28 mouse cellular contexts compared by ENCODE assay signal in genomic region chr11:97953939-97954275, GRCm38 (mm10). TPM values are rescaled to one million over a fixed set of nuclear protein-coding genes. Genes with fewer than 3 reads are reported as not detected.
DNase-seq lines count a peak whose midpoint lies in the region; ATAC-seq and TF ChIP-seq lines count a peak whose summit lies in the region.
"Had no signal": no experiment of that assay in that cellular context is flagged by ENCODE, and none has a peak within 500 bp of the region (broad histone marks: within the 10 kb centered on the region; RNA-seq: fewer than 3 reads in every experiment).

No protein-coding gene starts in this region.

- H3K27ac ChIP-seq in hindbrain, embryonic 10.5 days = 0 out of 2 replicates have a peak overlapping the region, but pooled peaks have one; percentile 8
- H3K27ac ChIP-seq in hindbrain, embryonic 13.5 days = no peak overlapping the region
- H3K27ac ChIP-seq in testis, adult 2 months (ENCODE audit: control insufficient read depth, insufficient read depth, low read depth, low read length) = no peak overlapping the region
- H3K27ac ChIP-seq in MEL (ENCODE audit: control insufficient read depth, low read depth, low read length) = peak overlapping the region; percentile 96
- H3K27ac ChIP-seq: embryonic facial prominence, embryonic 13.5 days; embryonic facial prominence, embryonic 15.5 days; forebrain, embryonic 12.5 days; forebrain, embryonic 15.5 days had no signal

- no peak for TF ChIP-seq POLR2A in testis, adult 2 months (IDR thresholded peaks at IDR 0.05; ENCODE audit: control insufficient read depth, low read depth, low read length)
- TF ChIP-seq POLR2A in MEL (IDR thresholded peaks at IDR 0.05; ENCODE audit: control insufficient read depth in 1 of 2, insufficient read depth in 1 of 2, low read depth in 1 of 2, low read length in 2 of 2, poor library complexity in 1 of 2) = 0 out of 4 replicates have a peak, but pooled peaks of 1 of the 2 experiments have one; percentile 1

- H3K4me1 ChIP-seq in hindbrain, embryonic 10.5 days (replicated peaks) = peaks cover 59% of the 10 kb centered on the region
- H3K4me1 ChIP-seq in hindbrain, embryonic 13.5 days (replicated peaks) = peaks cover 42% of the 10 kb centered on the region
- peaks cover 3% of the 10 kb centered on the region for H3K4me1 ChIP-seq in testis, adult 2 months (ENCODE audit: control insufficient read depth, insufficient read depth, low read length)
- H3K4me1 ChIP-seq in MEL (ENCODE audit: control insufficient read depth in 1 of 2, insufficient read depth in 2 of 2, low read length in 2 of 2) = peaks cover 26 to 65% of the 10 kb centered on the region in 2 experiments

- no peak overlapping the region for H3K4me2 ChIP-seq in hindbrain, embryonic 13.5 days
- H3K4me2 ChIP-seq: embryonic facial prominence, embryonic 13.5 days; embryonic facial prominence, embryonic 15.5 days; forebrain, embryonic 12.5 days; forebrain, embryonic 15.5 days had no signal

- no peak for DNase-seq in hindbrain, embryonic 10.5 days (ENCODE audit: low spot score)
- DNase-seq in testis, postnatal 14 days (ENCODE audit: low spot score) = no peak
- DNase-seq in MEL (ENCODE audit: low read depth, low spot score) = peak; percentile 76
- DNase-seq in induced T-regulatory cell, adult 2 months (ENCODE audit: low read depth) = peak; percentile 59
- DNase-seq in adrenal gland, adult 2 months = no peak
- DNase-seq: adrenal gland, postnatal 10 days; adrenal gland, postnatal 25 days; cerebellum, adult 11 months; cerebellum, adult 18-20 months; cerebellum, adult 8-10 months; cerebellum, adult 9-11 months; cerebellum, postnatal 14 days; cerebellum, postnatal 36 days; embryo, embryonic 11 days; forebrain, postnatal 0 days had no signal

- no peak overlapping the region for H3K4me3 ChIP-seq in hindbrain, embryonic 10.5 days
- H3K4me3 ChIP-seq in hindbrain, embryonic 13.5 days = no peak overlapping the region
- 0 out of 2 replicates have a peak overlapping the region, but pooled peaks have one; percentile 2 for H3K4me3 ChIP-seq in testis, adult 2 months (ENCODE audit: control insufficient read depth, low read depth, low read length)
- peak overlapping the region; percentile 62 to 73 for H3K4me3 ChIP-seq in MEL (ENCODE audit: control insufficient read depth in 1 of 2, insufficient read depth in 1 of 2, low read depth in 2 of 2, low read length in 2 of 2)
- H3K4me3 ChIP-seq: embryonic facial prominence, embryonic 13.5 days; embryonic facial prominence, embryonic 15.5 days; erythroblast, embryonic 14.5 days; forebrain, embryonic 10.5 days; forebrain, embryonic 12.5 days; forebrain, embryonic 15.5 days had no signal

- no peak for TF ChIP-seq RAD21 in MEL (IDR thresholded peaks at IDR 0.05; ENCODE audit: low read depth, low read length)

- peaks cover 27% of the 10 kb centered on the region for H3K79me2 ChIP-seq in MEL (ENCODE audit: control insufficient read depth, insufficient read depth, low read length, poor library complexity)

- H3K9ac ChIP-seq in hindbrain, embryonic 13.5 days = no peak overlapping the region
- peak overlapping the region; percentile 82 for H3K9ac ChIP-seq in MEL (ENCODE audit: control insufficient read depth, low read depth, low read length, poor library complexity, severe bottlenecking)
- H3K9ac ChIP-seq: embryonic facial prominence, embryonic 13.5 days; embryonic facial prominence, embryonic 15.5 days; forebrain, embryonic 12.5 days; forebrain, embryonic 15.5 days; forebrain, postnatal 0 days had no signal

- 93% methylated on average over 6 of the region's 6 CpGs for WGBS in hindbrain, embryonic 10.5 days
- 95% methylated on average over 6 of the region's 6 CpGs for WGBS in hindbrain, embryonic 13.5 days

- TF ChIP-seq EP300 in MEL (IDR thresholded peaks at IDR 0.05; ENCODE audit: low read depth in 1 of 2, low read length in 2 of 2) = 0 out of 4 replicates have a peak, but pooled peaks of 1 of the 2 experiments have one; percentile 0

- no peak for TF ChIP-seq CTCF in testis, adult 2 months (IDR thresholded peaks at IDR 0.05; ENCODE audit: control insufficient read depth, insufficient read depth, insufficient replicate concordance, low read depth, low read length)
- TF ChIP-seq CTCF in MEL (IDR thresholded peaks at IDR 0.05 in 2 of 3, conservative IDR thresholded peaks at IDR 0.05 in 1 of 3; ENCODE audit: control insufficient read depth in 1 of 3, insufficient read depth in 1 of 3, low read depth in 2 of 3, low read length in 3 of 3, poor library complexity in 1 of 3, severe bottlenecking in 1 of 3) = no peak

- no peaks in the 10 kb centered on the region for H3K27me3 ChIP-seq in hindbrain, embryonic 10.5 days (ENCODE audit: insufficient read depth, poor library complexity, severe bottlenecking)
- no peaks in the 10 kb centered on the region for H3K27me3 ChIP-seq in hindbrain, embryonic 13.5 days
- H3K27me3 ChIP-seq in testis, adult 2 months (ENCODE audit: control insufficient read depth, insufficient read depth, low read length) = no peaks in the 10 kb centered on the region
- no peaks in the 10 kb centered on the region for H3K27me3 ChIP-seq in MEL (ENCODE audit: control insufficient read depth in 1 of 2, insufficient read depth in 2 of 2, low read length in 2 of 2)
- H3K27me3 ChIP-seq: CH12.LX; embryonic facial prominence, embryonic 13.5 days; embryonic facial prominence, embryonic 15.5 days; forebrain, embryonic 12.5 days; forebrain, embryonic 15.5 days; Patski had no signal

- H3K36me3 ChIP-seq in hindbrain, embryonic 10.5 days = no peaks in the 10 kb centered on the region
- H3K36me3 ChIP-seq in hindbrain, embryonic 13.5 days = no peaks in the 10 kb centered on the region
- H3K36me3 ChIP-seq in testis, adult 2 months (ENCODE audit: control insufficient read depth, insufficient read depth, low read length) = peaks cover 2% of the 10 kb centered on the region; the same call in 1 of the 2 replicates
- peaks cover 0 to 50% of the 10 kb centered on the region in 2 experiments; a peak in 2 of 4 replicates for H3K36me3 ChIP-seq in MEL (ENCODE audit: control insufficient read depth in 1 of 2, insufficient read depth in 2 of 2, low read length in 2 of 2)
- H3K36me3 ChIP-seq: embryonic facial prominence, embryonic 13.5 days; embryonic facial prominence, embryonic 15.5 days; forebrain, embryonic 10.5 days; forebrain, embryonic 12.5 days; forebrain, embryonic 15.5 days had no signal

- ATAC-seq in hindbrain, embryonic 13.5 days (ENCODE audit: low FRiP score) = no peak
- ATAC-seq: activated CD4-positive, CD25-positive, alpha-beta regulatory T cell, adult 4 months; CD4-positive, CD25-positive, alpha-beta regulatory T cell, adult 4 months; forebrain, embryonic 15.5 days; forebrain, postnatal 0 days; Patski had no signal

- H3K9me3 ChIP-seq in hindbrain, embryonic 10.5 days = no peaks in the 10 kb centered on the region
- no peaks in the 10 kb centered on the region for H3K9me3 ChIP-seq in hindbrain, embryonic 13.5 days
- H3K9me3 ChIP-seq in MEL (replicated peaks; ENCODE audit: insufficient read depth, low read length) = no peaks in the 10 kb centered on the region
- H3K9me3 ChIP-seq: embryonic facial prominence, embryonic 13.5 days; embryonic facial prominence, embryonic 15.5 days; forebrain, embryonic 10.5 days; forebrain, embryonic 12.5 days; forebrain, embryonic 15.5 days; G1E had no signal

TF ChIP-seq in MEL, 35 proteins besides CTCF, POLR2A, EP300 and RAD21 (continues in another document):
- no peak for TF ChIP-seq UBTF (IDR thresholded peaks at IDR 0.05; ENCODE audit: borderline replicate concordance, insufficient read depth, low read depth, low read length)
- no peak for TF ChIP-seq SMC3 (IDR thresholded peaks at IDR 0.05; ENCODE audit: low read depth, low read length)
- no peak; the same call in 1 of the 2 replicates for TF ChIP-seq SIN3A (IDR thresholded peaks at IDR 0.05; ENCODE audit: low read length)
- TF ChIP-seq ELF1 (IDR thresholded peaks at IDR 0.05; ENCODE audit: low read depth, low read length) = 0 out of 2 replicates have a peak, but pooled peaks have one; percentile 12
- no peak for TF ChIP-seq MYB (IDR thresholded peaks at IDR 0.05; ENCODE audit: low read depth, low read length)
- no peak for TF ChIP-seq ETS1 (IDR thresholded peaks at IDR 0.05; ENCODE audit: low read depth, low read length)
- no peak for TF ChIP-seq ZNF384 (IDR thresholded peaks at IDR 0.05; ENCODE audit: low read depth, low read length)
- no peak for TF ChIP-seq USF1 (IDR thresholded peaks at IDR 0.05; ENCODE audit: low read depth, low read length)
- no peak for TF ChIP-seq HCFC1 (IDR thresholded peaks at IDR 0.05; ENCODE audit: low read depth, low read length)
- TF ChIP-seq ZKSCAN1 (IDR thresholded peaks at IDR 0.05; ENCODE audit: low read depth, low read length) = no peak
- TF ChIP-seq POLR2AphosphoS5 (IDR thresholded peaks at IDR 0.05; ENCODE audit: borderline replicate concordance, low read depth, low read length) = no peak
- peak; percentile 41 for TF ChIP-seq MXI1 (IDR thresholded peaks at IDR 0.05; ENCODE audit: low read depth, low read length)
- no peak for TF ChIP-seq ZC3H11A (IDR thresholded peaks at IDR 0.05; ENCODE audit: low read depth, low read length)
- TF ChIP-seq CHD1 (IDR thresholded peaks at IDR 0.05; ENCODE audit: low read depth, low read length) = no peak; the same call in none of the 2 replicates
- no peak for TF ChIP-seq BHLHE40 (IDR thresholded peaks at IDR 0.05; ENCODE audit: borderline replicate concordance, low read depth, low read length)

RNA-seq across cellular contexts. Expression of gene Plxdc1, which starts 32.3 kb away (rescaled TPM):
- polyA plus RNA-seq in hindbrain, embryonic 10.5 days (2016; fragmentation: Nextera tagmentation; extraction: Ambion mirVana) = 0.11 and 0.24 TPM in 2 replicates
- 0.60 and 0.89 TPM in 2 replicates for polyA plus RNA-seq in hindbrain, embryonic 13.5 days (2015; fragmentation: Nextera tagmentation; extraction: Ambion mirVana)
- 64.4 and 70.5 TPM in 2 replicates for polyA plus RNA-seq in testis, adult 2 months (2012; rRNA removed)
- 13.1 and 15.1 TPM in 2 replicates for total RNA-seq in MEL (2012; rRNA removed)
- 10 to 100 TPM in 1 of 2 experiments, not detected in 1; 24.5 TPM for polyA plus RNA-seq in MEL (2012; ENCODE audit: insufficient read depth in 1 of 2, insufficient read length in 2 of 2, low read depth in 1 of 2, low replicate concordance in 2 of 2, missing spikeins in 1 of 2)
- 10 to 100 TPM; 17.5 to 22.2 TPM for total RNA-seq in adrenal gland, adult 2 months (2021)
- polyA plus RNA-seq in adrenal gland, adult 2 months (2012; rRNA removed) = 11.0 and 13.7 TPM in 2 replicates

RNA-seq across cellular contexts. Expression of gene Arl5c, which starts 42.1 kb away (rescaled TPM):
- polyA plus RNA-seq in hindbrain, embryonic 10.5 days (2016; fragmentation: Nextera tagmentation; extraction: Ambion mirVana) = 13.3 and 16.2 TPM in 2 replicates
- polyA plus RNA-seq in hindbrain, embryonic 13.5 days (2015; fragmentation: Nextera tagmentation; extraction: Ambion mirVana) = 10.7 TPM in 2 replicates
- 0.20 and 0.44 TPM in 2 replicates for polyA plus RNA-seq in testis, adult 2 months (2012; rRNA removed)
- total RNA-seq in MEL (2012; rRNA removed) = 1.2 and 1.3 TPM in 2 replicates
- polyA plus RNA-seq in MEL (2012; ENCODE audit: insufficient read depth in 1 of 2, insufficient read length in 2 of 2, low read depth in 1 of 2, low replicate concordance in 2 of 2, missing spikeins in 1 of 2) = 10 to 100 TPM in 1 of 2 experiments, not detected in 1; 10.4 TPM
- 1 to 10 TPM in 1 of 2 experiments, under 1 TPM in 1; 0.29 to 1.2 TPM for total RNA-seq in adrenal gland, adult 2 months (2021)
- polyA plus RNA-seq in adrenal gland, adult 2 months (2012; rRNA removed) = 0.43 and 0.87 TPM in 2 replicates
- polyA plus RNA-seq: erythroblast, embryonic 14.5 days; G1E had no signal

Comparison
In these comparisons a context has a peak if more than half of its experiments do, and no peak if none do; other contexts are left out.
1. H3K27ac ChIP-seq: peak in hindbrain, embryonic 10.5 days (single experiment) and MEL (single experiment); none in hindbrain, embryonic 13.5 days (single experiment) and testis, adult 2 months (single experiment).
2. DNase-seq: peak in MEL (single experiment) and induced T-regulatory cell, adult 2 months (single experiment); none in hindbrain, embryonic 10.5 days (single experiment), testis, postnatal 14 days (single experiment) and adrenal gland, adult 2 months (single experiment).
3. H3K4me3 ChIP-seq: peak in testis, adult 2 months (single experiment) and MEL (2 of 2); none in hindbrain, embryonic 10.5 days (single experiment) and hindbrain, embryonic 13.5 days (single experiment).